Mouse (Mus musculus) granulocyte monocyte progenitor cell, adult 5-6 weeks (primary cell): ENCODE measurements at regions not wholly inside any gene's neighbourhood (a gene's known extent, or its start where the extent isn't known, plus 50 kb on each side); places are given as distances from the start of the nearest gene placed in this dataset.

Experiments
- ATAC-seq: replicated peaks from 2 replicates; pipeline ENCODE4 v1.8.0; 2016; ENCODE audit warnings: mild to moderate bottlenecking, moderate TSS enrichment, inconsistent platforms; ENCODE audit not compliant: poor library complexity, severe bottlenecking

DNA sequence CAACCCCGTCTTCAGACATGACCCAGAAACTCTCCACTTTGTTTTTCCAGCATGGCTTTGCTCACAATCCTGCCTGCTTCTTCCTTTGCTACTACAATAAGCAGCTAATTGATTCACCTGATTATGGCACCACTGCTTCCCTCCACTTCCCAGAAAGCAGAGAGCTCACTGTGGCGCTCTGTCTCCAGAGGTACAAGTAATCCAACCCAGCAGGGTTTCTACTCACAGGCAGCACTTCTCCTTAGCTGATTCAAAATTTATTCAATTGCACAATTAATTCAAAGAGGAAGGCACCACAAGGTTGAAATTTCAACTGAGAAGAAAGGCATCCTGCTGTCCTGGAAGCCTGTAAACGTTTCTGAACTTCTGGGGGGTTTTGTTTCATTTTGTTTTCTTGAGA is 293.9 kb downstream of the Ptprc start:
- peak; percentile 67 for ATAC-seq

DNA sequence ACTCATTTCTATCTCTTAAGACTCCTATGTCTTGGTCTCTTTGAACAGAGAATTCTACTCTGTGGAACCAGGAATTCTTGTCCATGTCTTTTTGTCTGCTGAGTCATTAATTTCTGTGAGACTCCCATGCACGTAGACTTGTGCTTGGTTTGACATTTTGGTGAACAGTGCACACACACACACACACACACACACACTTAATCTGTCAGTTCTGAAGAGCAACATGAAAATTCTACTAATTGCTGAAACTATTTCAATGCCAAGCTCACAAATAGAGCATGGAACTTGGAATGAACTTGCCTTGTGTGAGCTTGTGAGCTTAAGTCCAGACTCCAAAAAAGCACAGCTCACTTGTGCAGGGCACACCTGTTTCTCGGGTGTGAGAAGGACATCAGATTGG is 301.1 kb downstream of the Ptprc start:
- no peak for ATAC-seq

DNA sequence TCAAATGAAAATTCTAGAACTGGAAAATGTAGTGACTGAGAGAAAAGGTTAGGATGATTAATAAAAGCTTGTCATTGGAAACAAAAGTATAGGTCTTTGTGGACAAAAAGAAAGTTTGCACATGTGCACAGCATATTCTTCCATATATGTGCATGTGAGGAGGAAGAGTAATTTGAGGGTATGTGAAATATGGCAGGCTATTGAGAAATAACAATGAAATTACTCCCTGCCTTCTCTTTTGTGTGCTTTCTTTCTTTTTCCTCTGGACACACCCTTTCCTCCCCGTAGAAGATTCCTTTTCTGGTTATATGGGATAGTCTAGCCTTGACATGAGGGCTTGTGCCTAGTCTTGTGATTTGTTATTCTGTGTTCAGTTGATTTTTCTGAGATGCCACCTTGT is 301.9 kb downstream of the Ptprc start:
- ATAC-seq, result peak; percentile 67

DNA sequence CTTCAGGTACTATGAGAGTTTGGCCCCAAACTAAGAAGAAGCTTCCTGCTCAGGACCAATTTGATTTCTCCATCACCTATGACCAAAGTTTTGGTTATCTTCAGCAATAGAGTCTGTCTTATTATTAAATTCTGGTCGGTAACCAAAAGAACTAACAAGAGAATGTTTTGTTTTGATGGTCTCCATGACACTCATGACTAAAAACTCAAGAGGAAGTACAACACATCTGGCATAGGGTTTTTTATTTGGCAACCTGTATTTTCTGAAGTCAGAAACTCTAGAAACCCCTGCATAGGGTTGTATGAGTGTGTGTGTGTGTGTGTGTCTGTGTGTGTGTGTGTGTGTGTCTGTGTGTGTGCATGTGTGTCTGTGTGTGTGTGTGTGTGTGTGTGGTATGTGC is 310.5 kb downstream of the Ptprc start:
- peak; percentile 83 for ATAC-seq

DNA sequence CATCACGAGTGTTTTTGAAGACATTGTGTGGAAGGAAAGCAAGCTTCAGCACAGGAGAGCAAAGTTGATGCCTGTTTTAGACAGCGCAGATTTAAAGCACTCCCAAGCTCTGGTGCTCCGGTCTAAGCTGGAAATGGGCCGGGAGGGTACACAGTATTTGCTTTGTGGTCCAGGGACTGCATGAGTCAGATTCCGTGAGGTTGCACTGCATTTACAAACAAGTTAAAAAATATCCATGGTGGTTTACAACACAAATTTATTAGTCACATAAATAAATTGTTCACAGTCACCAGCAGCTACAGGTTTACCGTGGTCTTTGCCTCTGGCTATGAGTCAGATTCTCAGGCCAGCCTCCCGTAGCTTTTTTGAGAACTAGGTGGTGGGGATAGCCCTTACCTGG is 312.0 kb downstream of the Ptprc start:
- ATAC-seq, result no peak

DNA sequence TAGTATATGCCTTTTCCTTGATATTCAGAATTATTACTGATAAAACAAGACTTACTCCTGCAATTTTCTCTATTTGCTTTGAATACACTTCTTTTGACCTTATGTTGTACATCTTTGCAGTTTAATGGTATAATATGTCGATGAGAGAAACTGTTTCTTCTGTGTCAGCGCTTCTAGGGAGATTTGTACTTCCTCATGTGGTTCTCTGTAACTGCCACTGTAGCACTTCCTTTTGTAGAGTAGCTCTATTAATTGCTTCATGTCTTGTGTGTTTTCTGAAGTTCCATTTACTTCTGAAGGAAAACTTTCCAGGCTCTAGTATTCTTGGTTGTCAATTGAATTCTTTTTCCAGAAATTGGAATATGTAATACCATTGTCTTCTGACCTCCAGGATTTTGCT is 323.2 kb downstream of the Ptprc start:
- peak; percentile 81 for ATAC-seq

DNA sequence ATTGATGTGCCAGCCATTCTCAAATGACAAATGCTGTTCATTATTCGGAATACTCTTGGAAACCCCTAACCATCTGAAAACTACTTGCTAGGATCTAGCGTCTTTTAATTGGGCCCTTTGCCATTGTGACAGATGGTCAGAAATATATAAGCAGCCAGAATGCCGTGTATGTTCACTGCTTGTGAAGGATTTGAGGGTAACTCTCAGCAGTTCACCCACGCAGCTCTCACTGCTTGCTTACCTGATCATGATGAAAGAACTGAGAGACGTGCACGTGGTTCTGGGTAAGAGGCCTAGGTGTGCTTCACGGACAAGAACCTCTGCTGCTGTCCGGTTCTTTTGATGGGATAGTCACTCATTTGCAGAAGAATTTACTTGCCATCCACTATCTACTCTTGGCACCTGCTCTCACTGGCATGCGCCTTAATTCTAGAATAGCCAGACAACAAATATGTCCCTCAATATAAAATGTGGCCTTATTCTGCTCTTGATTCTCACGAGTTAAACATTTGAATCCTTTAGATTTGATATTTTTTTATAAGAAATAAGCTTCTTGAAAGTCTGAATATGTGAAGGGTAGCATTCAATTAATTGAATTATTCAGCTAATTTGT is 328.1 kb downstream of the Ptprc start:
- ATAC-seq, result no peak

DNA sequence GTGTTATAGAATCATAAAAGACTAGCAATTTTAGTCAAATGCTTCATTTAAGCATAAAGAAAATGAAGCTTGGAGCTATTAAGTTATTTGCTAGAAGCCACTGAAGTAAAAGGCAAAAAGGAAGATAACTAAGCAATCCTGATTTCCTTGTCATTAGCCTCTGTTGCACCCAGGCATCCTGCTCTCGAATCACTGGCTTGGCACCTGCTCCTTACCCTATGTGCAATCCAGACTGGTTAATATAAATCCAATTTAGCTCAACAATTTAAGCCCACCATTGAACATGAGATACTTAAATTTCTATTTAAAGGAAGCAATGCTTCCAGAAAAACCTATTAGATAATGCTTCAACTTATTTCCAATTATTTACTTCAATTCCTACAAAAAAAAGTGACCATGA is 328.7 kb downstream of the Ptprc start:
- ATAC-seq, result no peak

DNA sequence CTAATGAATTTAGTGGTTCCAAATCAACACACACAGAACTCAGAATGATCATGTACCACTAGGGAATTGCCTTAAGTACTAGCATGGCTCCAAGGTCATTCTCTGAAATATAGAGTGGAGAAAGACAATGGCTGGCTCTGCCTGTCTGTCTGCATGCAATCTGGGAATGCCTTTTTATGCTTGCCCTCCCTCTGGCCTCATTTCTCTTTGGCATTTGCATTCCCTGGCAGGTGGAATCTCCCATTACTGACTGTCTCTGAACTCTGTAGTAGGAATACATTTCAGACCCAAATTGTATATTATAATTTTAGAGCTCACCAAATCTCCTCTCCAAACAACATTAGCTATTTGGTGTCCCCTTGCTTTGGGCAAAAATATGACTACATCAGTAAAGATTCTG is 335.0 kb downstream of the Ptprc start:
- ATAC-seq, result no peak

DNA sequence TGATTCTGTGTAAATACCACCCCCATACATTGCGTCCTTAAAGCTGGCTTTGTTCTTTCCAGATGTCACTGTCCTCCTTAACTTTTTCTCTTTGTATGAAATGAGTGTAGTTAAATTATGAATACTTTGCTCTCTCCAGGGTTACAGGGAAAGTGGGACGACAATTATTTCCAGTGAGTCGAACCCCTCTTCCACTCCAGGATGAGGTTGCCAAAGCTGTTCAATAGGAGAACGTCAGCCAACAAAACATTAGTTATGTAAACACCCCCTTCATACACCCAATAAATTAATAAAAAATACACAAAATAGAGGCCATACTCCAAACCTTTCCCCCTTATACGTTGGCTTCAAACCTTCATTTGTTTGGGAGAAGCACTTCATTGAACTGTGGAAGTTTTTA is 335.8 kb downstream of the Ptprc start:
- no peak for ATAC-seq

DNA sequence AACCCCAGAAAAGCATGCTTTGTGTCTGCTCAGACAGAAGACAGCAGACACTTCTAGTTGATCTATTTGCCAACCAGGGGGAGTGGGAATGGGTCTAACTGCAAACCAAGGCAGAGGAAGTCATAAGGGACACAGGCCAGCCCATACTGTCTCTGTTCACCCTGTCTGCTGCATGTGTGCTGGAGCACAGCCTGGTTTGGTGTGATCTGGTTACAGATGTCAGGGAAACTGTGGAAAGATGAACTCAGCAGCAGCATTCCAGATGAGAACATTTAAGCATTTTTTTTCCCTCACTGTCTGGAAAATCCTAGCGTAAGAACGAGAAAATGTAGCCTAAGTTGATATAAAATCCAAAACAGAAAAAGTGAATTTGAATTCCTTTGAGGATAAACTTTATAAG is 336.2 kb downstream of the Ptprc start:
- ATAC-seq, result no peak

DNA sequence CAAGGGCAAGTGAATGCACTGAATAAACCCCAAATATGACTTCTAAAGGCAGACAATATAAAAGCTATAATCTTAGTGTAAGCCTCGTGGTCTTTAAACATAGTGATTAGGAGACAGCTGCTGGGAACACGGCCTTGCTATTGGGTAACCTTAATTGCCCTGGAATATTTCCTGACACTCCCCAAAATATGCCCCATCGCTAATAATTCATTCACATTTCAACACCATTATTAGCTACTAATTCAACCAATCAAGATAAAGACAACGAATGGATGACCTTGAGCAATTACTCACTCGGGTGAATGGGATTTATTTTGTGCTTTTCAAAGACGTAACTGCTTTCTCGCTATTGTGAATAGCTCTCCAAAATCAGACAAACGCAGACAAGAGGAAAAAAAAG is 337.2 kb downstream of the Ptprc start:
- ATAC-seq, result no peak

DNA sequence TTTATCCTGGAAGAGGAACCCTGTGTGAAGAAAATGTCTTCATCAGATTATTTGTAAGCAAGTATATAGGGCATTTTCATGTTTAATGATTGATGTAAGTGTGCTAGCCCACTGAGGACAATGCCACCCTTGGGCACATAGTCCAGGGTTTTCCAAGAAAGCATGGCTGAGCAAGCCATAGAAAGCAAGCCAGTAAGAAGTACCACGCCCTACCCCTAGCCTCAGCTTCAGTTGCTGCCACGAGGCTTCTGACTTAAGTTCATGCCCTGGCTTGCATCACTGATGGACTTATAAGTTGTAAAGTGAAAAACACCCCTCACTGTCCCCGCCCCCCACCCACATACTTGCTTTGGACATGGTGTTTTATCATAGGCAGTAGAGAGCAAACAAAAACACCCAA is 342.0 kb downstream of the Ptprc start:
- no peak for ATAC-seq

DNA sequence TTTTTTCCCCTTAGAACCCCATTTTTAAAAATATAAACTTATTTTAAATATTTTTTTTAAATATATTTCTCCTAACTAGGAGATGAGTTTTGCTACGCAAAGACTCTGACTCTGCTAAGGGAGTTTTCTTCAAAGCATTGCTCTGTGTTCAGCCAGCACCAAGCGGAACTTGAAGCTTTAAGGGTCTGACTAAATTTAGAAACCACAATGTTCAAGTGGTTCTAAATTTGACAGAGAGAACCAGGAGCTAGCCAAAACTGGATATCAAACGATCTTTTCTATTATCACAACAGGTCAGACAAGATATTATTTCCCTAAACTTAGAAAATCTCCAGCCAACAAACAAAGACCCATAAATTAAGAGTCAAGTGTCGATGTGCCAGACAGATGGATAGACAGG is 344.2 kb downstream of the Ptprc start:
- peak; percentile 53; the same call in 1 of the 2 replicates for ATAC-seq

DNA sequence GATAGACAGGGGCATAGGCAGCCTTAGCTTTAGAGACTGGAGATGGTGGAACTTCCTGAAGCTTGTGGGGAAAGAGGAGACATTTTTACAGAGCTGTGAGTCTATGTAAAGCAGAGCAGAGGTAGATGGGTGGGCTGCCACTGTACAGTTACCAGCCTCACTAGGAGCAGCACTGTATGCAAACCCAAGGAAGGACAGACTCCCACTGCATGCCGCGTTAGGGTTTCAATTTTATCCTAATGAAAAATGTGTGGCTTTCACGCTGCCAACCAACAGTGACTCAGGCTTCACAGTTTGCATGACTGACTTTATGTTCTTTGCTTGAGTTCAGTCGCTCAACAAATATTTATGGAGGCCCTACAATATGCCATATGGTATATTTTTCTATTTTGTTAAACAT is 348.1 kb downstream of the Ptprc start:
- ATAC-seq, result no peak

DNA sequence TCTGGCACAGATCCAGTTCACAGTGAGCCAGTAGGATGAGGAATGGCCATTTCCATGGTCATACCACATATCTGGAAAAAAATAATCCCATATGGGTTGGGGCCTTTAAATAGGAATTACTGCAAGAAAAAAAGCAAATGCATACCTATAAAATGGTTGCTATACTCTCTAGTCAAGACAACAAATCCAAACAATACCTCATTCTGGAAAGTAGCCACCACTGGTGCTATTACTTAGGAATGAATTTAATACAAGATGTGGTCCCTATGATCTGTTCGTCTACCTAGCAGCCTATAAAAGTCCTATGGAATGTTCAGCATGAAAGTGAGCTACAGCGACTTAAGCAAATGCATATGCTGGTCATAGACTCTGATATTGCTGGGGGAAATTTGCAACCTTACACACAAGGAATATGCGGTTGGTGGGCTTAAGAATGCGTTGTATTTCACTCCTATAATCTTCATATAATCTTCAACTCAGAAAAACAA is 360.1 kb downstream of the Ptprc start:
- ATAC-seq, result no peak

DNA sequence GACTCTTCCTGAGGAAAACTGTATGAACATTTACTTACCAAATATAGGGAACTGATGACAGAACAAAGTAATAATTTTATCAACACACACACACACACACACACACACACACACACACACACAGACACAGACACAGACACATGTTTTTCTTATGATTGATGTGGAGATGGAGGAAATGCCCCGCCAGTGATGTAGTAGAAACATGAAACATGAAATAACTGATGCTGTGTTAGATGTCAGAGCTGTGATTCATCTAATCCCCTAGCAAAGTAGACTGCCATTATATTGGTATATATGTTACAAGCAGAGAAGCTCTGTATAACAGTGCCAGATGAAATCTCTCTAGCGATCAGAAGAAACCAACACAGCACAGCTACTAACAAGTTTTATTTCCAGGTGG is 361.0 kb downstream of the Ptprc start:
- no peak for ATAC-seq

DNA sequence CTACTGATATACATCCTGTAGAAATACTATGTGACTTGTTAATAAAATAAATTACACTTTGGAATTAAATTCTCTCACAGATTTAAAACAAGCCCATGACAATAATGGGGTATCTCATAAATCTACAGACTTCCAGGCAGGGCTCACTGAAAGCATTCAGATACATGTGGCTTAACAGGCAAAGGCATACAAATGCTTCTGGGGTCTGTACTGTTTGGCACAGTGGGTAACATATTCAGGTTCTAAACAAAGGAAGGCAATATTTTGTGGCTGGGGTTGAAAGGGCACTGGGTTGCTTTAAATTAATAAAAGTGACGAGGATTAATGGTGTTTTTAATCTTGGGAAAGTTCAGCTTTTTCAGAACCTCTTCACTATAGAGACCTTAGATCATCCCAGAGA is 361.8 kb downstream of the Ptprc start:
- no peak for ATAC-seq

DNA sequence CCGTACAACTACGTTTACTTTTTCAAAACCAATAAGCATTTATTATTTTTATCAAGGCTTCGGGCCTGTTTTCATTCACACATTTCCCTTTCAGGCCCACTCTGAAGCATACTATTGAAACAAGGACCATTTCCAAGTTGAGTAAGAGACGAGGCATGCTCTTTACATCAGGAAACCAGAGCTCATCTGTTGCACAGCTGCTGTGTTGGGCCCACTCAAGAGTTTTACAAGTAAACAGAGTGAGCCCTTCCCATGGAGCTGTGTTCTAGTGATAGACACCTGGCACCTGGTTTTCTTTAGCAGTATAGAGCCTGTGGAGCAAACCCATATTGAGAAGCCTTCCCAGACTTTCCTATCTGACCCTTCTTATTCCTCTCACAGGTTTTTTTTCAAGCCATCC is 363.5 kb downstream of the Ptprc start:
- ATAC-seq, result no peak

DNA sequence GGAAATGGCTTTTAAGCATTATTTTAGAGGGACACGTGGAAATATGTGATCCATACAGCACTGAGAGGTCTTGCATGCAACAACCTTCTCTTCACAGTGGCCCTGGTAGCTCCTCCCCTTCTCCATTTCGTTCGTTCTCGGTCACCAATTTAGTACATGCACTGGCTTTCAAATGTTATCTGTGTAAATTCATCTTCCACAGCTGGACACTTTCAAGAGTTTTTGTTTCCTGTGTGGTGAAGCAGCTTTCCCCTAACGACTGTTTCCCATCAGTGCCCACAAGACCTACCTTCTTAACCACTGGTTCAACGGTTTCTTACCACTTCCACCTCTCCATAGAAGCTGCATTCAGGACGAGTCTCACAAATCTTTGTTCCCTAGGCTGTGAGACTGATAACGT is 368.8 kb downstream of the Ptprc start:
- ATAC-seq, result peak; percentile 91

DNA sequence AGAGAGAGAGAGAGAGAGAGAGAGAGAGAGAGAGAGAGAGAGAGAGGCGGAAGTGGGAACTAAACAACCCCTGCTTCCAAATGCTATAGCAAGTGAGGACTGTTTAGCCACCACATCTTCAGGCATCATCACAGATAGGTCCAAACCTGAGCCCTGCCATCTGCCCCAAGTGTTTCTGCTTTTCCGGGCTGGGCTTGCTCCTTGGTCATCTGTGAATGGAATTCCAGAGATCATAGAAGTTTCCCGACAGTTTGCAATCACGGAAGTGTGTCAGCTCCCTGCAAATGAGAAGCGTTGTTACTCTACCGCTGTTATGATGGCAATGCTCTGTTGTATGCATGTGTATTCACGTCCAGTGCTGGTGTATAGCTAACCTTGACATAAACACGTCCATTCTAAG is 369.3 kb downstream of the Ptprc start:
- peak; percentile 34 for ATAC-seq

DNA sequence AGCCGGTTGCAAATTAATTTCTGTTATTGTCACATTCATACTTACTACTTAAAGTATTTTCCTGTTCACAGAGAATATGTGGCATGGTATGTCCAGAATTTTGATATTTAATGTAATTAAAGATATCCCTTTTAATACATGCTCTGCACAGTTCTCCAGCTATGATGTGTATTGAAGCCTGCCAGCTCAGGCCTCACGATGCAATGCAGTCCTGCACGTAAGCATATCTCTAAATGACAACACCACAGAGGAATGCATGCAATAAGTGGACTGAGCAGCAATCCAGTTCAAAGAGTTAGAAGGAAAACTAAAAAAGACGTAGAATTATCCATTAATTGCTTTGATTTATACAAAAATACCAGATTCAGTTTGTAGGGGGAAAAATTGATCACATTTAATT is 373.4 kb downstream of the Ptprc start:
- ATAC-seq, result no peak

DNA sequence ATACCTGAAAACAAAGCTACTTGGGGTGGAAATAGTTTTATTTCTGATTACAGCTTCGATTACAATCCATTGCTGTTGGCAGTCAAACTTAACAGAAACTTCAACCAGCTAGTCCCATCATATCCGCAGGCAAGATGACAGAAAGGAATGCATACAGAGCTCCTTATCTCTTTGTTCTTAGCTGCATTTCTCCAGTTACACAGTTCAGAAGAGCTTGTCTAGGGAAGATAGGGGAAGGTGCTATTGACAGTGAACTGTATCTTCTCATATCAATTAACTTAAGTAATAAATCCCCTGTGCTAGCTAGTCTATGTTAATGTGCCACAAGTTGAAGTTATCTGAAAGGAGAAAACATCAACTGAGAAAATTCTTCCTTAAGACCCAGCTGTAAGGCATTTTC is 374.8 kb downstream of the Ptprc start:
- ATAC-seq, result no peak
